Mouse (Mus musculus) CD8-positive naive resting alpha-beta T cell, adult 2 months (primary cell): ENCODE results near the gene Strada.
A peak's percentile ranks its signal among the peaks of the same experiment; 100 is the strongest.
"Not testable (repeated sequence)": the region's sequence is repeated elsewhere in the genome, so short reads cannot be mapped to it uniquely, and the experiment has no call there.

Experiments
- DNase-seq, 2 experiments: peaks; one replicate each; pipeline ENCODE4 v3.0.0; 2022; ENCODE audit warnings: low read depth in 2 of 2, low spot score in 2 of 2

Gene Strada

DNA sequence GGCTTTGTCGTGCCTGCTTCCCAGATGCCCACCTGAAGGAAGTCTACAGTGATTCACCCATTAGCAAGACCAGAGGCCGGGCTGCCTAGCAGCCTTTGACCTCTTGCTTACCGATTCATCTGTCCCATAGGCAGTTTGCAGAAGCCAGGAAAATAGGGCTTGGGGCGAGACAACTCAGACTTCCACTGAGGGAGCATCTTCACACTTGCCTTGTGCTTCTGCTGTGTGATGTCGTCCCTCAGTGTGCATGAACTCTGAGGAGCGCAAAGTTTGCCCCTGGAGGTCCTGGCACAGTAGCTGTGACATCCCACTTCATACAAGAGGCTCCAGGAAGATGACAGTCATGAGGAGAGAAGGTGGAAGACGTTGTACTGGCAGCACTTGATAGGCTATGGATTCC lies 44.8 kb downstream of the Strada start:
- DNase-seq: no peak

DNA sequence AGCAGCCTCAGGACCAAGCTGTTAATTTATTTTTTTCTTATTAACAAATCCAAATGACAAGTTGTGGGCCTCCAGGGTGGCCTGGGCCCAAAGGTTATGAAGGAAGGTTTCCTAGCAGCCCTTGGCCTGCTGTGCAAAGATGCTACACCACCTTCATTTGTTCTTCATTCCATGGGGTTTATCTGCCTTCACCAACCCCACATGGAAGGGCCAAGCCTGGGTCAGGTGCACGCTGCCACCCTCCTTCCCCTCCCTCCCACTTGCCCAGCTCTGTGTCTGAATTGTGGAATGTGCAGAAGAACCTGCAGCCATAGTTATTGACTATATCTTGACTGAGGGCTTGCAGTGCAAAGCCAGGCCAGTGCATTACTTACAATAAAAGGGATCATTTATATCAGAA lies 45.7 kb downstream of the Strada start:
- DNase-seq: no peak

DNA sequence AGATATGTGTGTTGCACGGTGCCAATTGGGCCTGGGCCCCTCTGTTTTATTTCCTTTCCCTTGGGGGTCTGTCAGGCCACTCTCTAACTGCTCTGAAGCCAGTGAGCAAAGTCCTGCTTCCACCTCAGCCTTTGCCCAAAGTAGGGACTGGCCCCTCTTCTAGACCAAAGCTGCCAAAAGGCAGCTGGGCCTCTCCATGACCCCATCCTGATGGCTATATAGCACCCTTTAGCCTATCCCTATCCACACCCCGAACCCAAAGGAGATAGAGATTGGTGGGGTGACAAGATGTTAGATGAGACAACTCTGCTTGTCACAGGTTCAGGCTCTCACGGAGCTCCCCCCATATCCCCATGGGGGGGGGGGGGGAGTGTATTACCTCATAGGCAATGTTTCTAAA lies 46.2 kb downstream of the Strada start:
- DNase-seq: no peak

DNA sequence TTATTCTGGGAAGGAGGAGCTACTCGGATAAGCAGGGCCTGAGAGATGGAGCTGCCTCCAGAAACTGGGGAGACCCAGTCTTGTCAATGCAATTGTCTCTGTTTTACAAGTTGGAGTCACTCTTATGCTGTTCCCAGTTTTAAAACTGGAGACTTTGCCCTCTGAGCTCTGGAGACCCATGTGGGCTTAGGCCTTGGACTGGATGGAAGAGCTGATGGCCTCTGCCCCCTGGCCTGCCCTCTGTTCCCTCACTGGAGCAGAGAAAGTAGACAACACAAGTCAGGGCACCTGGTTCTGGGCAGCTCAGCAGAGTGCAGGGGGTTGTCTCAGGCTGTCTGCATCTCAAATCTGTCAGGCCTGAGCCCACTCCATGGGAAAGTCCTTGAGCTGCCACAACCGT lies 47.2 kb downstream of the Strada start:
- DNase-seq: no peak

DNA sequence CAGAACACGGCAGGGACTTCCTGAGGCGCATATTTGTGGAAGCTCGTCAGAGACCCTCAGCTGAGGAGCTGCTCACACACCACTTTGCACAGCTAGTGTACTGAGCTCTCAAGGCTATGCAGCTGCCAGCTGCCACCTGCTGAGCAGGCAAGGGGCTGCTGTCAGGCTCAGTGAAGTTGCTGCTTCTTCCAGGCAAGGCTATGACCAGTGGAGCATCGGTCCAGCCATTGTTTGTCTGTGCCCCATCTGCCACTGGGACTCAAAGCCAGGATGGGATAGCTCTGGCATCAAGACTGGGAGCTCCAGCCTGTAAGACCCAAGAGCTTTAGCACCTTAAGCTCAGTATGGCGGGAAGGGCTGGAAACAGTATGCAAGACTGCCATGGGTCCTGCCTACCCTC lies 47.9 kb downstream of the Strada start:
- DNase-seq: no peak

DNA sequence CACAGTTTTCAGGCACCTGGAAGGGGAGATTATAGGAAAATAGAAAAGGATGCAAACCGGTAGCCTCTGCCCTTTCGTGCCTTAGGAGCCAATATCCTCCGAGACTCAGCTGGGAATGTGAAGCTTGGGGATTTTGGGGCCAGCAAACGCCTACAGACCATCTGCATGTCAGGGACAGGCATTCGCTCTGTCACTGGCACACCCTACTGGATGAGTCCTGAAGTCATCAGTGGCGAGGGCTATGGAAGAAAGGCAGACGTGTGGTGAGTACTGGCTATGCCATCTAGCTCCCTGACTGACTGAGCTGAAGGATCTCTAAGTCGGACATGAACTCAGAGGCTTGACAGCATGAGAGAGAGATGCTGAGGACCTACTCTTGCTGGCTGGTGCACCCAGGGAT lies 49.8 kb downstream of the Strada start:
- no peak for DNase-seq

DNA sequence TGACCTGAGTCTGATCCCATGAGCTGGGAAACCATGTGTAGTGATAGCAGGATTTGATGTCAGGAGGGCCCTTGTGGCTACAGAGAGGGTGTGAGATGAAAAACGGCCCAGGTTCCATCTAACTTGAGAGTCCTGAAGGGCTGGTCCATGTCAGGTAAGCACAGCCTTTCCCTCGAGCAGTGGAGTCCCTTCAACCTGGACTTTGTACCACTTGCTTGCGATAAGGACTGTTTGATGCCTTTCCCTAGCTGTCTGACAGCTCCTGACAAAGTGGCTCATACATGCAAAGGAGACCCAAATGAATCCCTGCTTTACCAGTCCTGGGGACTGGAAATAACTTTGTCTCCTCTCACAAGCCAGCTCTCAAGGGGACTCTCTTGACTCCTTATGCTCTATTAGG lies 50.7 kb downstream of the Strada start:
- DNase-seq: no peak

DNA sequence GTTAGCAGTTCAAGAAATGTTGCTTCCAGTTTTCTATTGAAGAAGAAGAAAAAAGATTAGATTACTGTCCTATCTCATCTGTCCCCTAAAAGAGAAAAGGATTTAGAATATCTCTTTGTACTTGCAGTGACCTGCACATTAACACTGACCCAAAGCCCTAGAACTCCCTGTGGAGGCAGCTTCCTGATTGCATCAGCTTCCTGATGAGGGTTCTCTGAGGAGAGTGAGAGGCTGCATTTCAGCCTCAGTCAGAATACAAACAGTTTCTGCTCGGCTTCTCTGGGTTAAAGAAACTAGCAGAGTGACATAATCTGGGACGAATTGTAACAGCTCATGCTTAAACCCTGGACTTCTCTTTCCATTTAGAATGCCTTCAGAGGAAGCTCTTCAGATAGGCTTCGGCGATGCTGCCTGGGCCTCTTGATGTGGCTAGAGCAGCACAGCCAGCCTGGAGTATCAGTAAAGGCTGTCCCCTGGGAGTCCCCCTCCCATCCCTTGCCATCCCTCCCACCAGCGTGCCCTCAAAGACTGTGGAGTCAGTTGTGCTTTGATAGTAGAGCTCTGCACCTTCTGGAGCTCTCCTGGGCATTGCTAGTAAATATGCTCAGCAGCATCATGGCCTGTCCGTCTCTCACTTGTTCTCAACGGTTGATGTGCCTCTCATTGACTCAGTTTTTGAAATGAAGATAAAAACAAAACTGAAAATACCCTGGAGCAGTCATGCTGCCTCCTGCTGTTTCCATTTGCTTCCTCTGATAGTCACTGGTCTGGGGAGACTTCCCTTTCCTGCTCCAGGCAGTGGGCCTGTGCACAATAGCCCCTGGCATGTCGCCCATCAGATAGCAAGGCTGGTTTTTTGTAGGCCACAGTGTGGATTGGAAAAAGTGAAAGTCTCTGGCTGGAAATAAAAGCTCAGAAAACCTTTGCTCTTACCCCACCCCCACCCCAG lies 67.1 kb downstream of the Strada start:
- no peak for DNase-seq

DNA sequence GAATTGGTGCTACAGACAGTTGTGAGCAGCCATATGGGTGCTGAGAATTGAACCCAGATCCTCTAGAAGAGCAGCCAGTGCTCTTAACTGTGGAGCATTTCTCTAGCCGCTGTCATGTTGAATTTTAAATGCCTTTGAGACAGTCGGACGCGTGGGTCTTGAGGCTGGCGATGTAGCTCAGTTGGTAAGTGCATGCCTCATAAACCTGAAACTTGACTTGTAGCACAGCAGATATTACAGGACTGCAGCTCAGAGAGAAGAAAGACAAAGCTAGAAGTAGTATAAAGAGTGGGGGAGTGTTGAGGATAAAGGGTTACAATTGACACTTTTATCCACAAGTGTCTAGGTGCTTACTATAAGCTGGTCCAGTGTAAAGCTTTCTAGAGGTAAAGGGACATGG lies 69.5 kb downstream of the Strada start:
- no peak for DNase-seq

DNA sequence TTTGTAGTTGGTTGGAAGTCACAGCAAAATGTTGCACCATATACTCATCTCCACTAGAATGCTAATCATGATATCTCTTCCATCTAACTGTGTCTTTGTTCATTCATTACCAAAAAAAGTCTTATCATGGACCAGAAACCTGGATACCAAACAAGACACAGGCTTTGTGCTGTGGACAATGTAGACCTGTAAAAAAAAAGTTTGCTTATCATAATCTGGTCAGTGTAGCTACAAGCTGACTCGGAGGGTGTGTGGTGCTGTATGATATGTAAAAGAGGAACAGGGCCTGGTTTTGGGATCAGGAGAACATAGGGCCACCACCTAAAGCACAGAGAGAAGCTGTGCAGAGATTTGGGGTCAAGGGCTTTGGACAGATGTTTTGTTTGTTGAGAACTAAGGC lies 72.5 kb downstream of the Strada start:
- DNase-seq: no peak

DNA sequence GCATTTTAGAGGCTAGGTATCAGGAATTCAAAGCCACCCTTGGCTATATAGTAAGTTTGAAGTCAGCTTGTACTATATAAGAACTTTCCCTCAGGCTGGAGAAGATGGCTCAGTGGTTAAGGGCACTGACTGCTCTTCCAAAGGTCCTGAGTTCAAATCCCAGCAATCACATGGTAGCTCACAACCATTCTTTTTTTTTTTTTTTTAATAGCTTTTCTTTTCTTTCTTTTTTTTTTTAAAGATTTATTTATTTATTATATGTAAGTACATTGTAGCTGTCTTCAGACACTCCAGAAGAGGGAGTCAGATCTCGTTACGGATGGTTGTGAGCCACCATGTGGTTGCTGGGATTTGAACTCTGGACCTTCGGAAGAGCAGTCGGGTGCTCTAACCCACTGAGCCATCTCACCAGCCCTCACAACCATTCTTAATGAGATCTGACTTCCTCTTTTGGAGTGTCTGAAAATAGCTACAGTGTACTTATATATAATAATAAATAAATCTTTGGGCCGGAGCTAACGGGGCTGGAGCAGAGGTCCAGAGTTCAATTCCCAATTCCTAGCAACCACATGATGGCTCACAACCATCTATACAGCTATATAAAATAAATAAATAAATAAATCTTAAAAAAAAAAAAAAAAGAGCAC lies 75.1 kb downstream of the Strada start:
- not testable (repeated sequence) for DNase-seq

DNA sequence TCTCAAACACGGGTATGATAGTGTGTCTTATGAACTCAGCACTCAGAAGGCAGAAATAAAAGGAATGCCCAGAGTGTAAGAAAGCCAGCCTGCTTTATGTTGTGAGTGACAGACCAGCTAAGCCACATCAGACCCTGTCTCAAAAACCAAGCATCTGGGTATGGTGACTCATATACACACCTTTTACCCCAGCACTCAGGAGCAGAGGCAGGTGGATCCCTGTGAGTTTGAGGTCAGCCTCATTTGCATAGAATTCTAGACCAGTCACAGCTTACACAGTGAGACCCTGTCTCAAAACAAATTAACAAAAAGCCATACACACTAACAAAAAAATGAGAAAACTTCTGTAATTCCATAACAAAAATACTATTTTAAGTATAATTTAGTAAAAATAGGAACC lies 76.1 kb downstream of the Strada start:
- DNase-seq: no peak

DNA sequence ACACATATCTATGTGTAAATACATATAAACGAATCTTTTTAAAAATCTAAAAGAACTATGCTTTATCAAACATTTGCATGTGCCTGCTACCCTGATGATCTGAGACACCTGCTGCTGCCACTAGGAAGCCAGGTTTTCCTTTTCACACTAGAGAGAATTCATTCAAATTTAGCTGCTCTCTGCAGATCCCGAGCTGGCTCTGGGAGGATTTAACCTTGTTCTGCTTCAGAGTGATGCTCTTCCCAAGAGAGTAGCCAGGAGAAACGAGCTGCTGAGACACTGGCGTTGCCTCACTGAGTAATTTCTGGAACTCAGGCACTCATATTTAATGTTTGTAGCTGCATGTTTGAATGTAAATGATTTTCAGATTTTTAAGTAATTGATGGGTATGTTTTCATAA lies 77.2 kb downstream of the Strada start:
- DNase-seq: no peak

DNA sequence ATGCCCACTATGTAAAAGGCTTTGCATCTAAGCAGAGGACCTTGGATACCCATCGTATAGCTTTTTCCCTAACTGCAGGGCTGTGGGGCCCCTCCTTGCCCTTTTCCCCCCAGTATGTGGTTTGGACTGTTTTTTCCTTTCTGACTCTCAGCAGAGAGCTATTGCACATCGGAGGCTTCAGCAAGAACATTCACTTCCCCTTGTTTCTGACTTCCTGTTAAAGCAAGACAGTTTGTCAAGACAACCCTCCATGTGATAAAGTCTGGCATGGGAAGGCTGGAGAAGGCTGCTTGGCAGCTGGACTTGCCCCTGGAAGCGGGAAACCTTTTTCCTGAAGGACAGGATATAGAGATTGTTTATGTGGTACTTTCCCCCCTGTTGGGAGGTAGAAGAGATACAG lies 79.2 kb downstream of the Strada start:
- DNase-seq: peak; percentile 43 to 58

DNA sequence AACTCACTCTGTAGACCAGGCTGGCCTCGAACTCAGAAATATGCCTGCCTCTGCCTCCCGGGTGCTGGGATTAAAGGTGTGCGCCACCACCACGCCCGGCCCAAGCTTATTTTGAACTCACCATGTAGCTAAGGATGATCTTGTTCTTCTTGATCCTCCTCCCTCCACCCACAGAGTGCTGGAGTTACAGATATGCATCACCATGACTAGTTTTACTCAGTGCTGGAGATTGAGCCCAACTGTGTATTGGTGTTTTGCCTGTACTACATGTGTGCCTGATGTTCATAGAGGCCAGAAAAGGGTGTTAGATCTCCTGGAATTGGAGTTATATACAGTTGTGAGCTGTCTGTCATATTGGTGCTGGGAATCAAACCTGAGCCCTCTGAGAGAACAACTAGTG lies 79.7 kb downstream of the Strada start:
- DNase-seq: no peak
